Mouse (Mus musculus): ENCODE data around the gene Arhgef10l. TPM values are rescaled to one million over a fixed set of nuclear protein-coding genes. Genes with fewer than 3 reads are reported as not detected.

Gene Arhgef10l
- total RNA-seq, 2 experiments from 2014 or later = 43.9 to 52.8 TPM

DNA sequence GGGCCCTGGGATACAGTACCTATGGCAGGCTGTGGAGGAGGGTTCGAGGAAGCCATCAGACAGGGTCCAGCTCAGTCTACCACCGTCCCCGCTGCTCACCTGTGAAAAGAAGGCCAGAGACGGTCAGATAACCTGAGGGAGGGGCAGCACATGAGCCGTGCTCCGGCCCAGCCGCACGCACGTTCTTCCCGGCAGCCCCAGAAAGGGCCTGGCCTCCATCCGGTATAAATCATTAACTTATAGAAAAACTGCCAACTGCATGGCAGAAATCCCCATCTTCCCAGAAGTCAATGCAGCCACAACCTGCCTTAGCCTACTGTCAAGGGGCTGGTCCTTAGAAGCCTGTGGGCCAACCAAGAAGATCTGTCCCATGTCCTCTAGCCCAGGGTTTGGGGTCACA lies 48.9 kb downstream of the Arhgef10l start:
- Histone ChIP-seq H3K4me3 (no peak overlapping the region), H3K27ac (no peak overlapping the region; the same call in 1 of the 2 replicates)
- DNase-seq (ENCODE audit: low spot score in 2 of 2) = no peak
- no peak for TF ChIP-seq CTCF (conservative IDR thresholded peaks at IDR 0.05)

DNA sequence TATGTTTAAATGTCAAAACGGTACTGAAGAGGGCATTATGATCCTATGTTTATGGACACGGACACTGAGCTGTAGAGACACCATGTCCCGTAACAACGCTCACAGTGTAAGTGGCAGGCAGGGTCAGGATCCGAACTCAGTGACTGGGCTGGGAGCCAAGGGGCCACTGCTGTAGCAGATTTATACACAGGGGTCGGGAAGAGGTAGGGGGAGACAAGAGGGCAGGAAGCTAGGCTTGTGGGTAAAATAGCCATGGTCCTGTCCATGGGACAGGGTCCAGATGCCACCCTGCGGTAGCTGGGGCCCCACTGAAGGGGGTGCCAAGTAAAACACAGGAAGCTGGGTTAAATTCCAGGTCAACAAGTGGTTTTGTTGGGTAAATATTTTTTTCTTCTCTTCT lies 49.6 kb downstream of the Arhgef10l start:
- H3K27ac ChIP-seq = no peak overlapping the region
- DNase-seq (ENCODE audit: low spot score in 2 of 2) = no peak
- H3K4me3 ChIP-seq = no peak overlapping the region
- no peak for TF ChIP-seq CTCF (conservative IDR thresholded peaks at IDR 0.05)

GRCm38 (mm10) chr4:140615771-140616170 lies 50.0 kb downstream of the Arhgef10l start:
- Histone ChIP-seq H3K4me3 (no peak overlapping the region), H3K27ac (no peak overlapping the region)
- DNase-seq (ENCODE audit: low spot score in 2 of 2) = no peak
- TF ChIP-seq CTCF (conservative IDR thresholded peaks at IDR 0.05) = no peak

- no peak for TF ChIP-seq CTCF (conservative IDR thresholded peaks at IDR 0.05)
- no peak overlapping the region for H3K27ac ChIP-seq
- H3K4me3 ChIP-seq = no peak overlapping the region
- no peak for DNase-seq (ENCODE audit: low spot score in 2 of 2)
Observed at GRCm38 (mm10) chr4:140614553-140614952, 51.3 kb downstream of the Arhgef10l start.

GRCm38 (mm10) chr4:140614145-140614544 lies 51.7 kb downstream of the Arhgef10l start:
- no peak overlapping the region for H3K27ac ChIP-seq
- no peak overlapping the region for H3K4me3 ChIP-seq
- TF ChIP-seq CTCF (conservative IDR thresholded peaks at IDR 0.05) = no peak
- no peak for DNase-seq (ENCODE audit: low spot score in 2 of 2)

DNA sequence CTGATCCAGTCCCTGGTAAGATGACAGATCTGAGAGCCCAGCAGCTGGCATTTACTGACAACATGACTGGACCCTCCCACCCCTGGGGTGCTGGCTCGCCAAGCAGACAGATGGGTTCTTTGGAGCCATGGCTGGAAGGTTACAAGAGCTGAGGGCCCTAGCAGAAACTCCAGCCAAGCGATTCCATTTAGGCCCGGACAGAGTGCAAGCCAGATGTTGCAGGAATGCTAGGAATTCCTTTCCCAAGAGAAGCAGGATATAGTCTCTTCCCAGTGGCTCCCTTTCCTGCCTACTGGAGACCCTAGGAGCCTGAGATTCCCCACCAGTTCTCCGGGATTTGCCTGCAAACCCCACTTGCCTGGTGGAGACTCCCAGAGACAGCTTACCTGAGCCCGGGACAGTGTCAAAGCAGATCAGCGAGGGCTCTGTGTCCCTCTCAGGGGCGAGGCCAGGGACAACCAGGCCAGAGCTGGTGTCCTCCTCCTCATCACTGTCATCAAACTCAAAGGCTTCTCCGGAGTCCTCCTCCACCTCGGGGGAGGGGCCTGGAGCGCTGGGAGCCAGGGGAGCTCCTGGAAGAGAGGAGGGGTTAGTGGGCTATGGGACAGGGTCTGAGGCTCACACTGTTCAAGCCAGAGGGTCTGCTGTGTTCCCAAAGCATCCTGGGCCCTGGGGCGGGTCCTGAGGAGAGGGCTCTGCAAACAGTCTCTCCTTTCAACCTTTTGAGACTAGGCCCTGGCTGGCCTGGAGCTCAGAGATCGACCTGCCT lies 54.8 kb downstream of the Arhgef10l start:
- TF ChIP-seq CTCF (conservative IDR thresholded peaks at IDR 0.05) = no peak
- DNase-seq (ENCODE audit: low spot score in 2 of 2) = no peak
- H3K27ac ChIP-seq = no peak overlapping the region
- no peak overlapping the region for H3K4me3 ChIP-seq

DNA sequence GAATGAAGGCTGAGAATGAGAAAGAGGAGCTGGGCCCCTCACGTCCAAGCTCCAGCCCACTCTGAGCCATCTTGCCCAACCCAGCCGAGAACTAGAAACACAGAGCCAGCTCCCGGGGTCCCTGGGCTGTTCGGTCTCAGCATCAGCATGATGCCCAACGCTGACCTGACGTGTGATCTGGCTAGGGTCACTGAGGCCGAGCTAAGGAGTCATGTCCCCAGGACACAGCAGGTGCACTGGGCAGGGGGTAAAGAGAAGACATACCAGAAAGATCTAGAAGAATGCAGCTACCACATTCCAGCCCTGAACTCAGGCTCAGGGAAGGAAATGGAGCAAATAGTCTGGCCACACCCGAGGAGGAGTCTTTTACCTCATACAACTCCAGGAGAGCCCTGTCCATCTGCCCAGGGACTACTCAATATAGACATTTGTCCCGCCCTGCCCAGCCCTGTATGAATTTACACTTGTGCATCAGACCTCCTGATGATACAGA lies 57.5 kb downstream of the Arhgef10l start:
- Histone ChIP-seq H3K27ac (no peak overlapping the region), H3K4me3 (no peak overlapping the region)
- DNase-seq (ENCODE audit: low spot score in 2 of 2) = no peak
- no peak for TF ChIP-seq CTCF (conservative IDR thresholded peaks at IDR 0.05)

DNA sequence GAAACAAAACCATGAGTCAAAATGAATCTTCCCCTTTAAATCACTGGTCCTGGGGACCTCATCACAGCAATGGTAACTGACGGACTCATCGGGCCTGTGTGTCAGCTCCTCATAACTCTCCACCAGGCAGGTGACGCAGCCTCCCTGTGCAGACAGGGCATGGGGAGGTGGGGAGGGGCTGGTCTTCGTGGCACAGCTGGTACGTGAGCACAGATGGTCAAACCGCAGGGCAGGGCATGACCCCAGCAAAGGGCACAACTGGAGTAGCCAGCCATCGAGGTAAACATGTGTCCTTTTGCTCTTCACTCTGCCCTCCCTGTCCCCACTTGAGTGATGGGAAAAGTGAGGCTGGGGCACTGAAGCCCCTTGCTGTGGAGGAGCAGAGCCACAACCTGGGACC lies 59.0 kb downstream of the Arhgef10l start:
- no peak overlapping the region for H3K27ac ChIP-seq
- no peak overlapping the region for H3K4me3 ChIP-seq
- no peak for TF ChIP-seq CTCF (conservative IDR thresholded peaks at IDR 0.05)
- DNase-seq (ENCODE audit: low spot score in 2 of 2) = no peak

- Histone ChIP-seq H3K27ac (no peak overlapping the region), H3K4me3 (no peak overlapping the region)
- TF ChIP-seq CTCF (conservative IDR thresholded peaks at IDR 0.05) = no peak
- no peak for DNase-seq (ENCODE audit: low spot score in 2 of 2)
Observed at GRCm38 (mm10) chr4:140606197-140606596, 59.6 kb downstream of the Arhgef10l start.

DNA sequence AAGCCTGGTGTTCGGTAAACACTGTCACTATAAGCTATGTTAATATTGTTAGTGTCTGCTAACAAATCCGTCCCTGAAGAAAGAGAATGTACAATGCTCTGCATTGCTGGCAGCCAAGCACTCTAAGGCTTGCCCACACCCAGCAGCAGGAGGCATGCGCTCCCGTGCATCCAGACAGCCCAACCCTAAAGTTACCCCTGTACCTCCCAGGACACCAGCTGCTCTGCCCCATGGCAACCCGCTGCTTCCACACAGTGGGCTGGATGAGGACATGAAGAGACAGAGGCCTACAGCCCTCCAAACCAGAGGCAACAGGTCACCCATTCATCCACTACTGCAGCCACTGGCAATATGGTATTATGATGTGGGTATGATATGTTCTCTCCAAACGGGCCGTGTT lies 60.0 kb downstream of the Arhgef10l start:
- no peak overlapping the region for H3K4me3 ChIP-seq
- TF ChIP-seq CTCF (conservative IDR thresholded peaks at IDR 0.05) = no peak
- no peak for DNase-seq (ENCODE audit: low spot score in 2 of 2)
- no peak overlapping the region for H3K27ac ChIP-seq

DNA sequence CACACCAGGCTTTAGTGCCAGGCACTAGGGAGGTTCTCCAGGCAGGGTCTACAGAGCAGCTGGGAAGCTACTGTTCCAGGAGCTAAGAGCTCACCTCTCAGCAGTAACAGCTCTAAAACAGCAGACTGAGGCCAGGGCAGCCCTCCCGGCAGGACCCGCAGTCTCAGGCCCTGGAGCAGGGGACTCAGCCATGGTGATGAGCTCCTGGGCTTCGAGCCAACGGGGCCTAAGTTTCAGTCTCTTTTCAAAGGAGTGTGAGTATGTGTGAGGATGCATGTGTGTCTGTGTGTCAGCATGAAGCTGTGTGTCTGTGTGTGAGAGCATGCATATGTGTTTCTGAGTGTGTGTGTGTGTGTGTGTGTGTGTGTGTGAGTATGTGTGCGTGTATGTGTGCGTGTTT lies 60.6 kb downstream of the Arhgef10l start:
- no peak overlapping the region for H3K27ac ChIP-seq
- H3K4me3 ChIP-seq = no peak overlapping the region
- DNase-seq (ENCODE audit: low spot score in 2 of 2) = no peak
- TF ChIP-seq CTCF (conservative IDR thresholded peaks at IDR 0.05) = no peak

DNA sequence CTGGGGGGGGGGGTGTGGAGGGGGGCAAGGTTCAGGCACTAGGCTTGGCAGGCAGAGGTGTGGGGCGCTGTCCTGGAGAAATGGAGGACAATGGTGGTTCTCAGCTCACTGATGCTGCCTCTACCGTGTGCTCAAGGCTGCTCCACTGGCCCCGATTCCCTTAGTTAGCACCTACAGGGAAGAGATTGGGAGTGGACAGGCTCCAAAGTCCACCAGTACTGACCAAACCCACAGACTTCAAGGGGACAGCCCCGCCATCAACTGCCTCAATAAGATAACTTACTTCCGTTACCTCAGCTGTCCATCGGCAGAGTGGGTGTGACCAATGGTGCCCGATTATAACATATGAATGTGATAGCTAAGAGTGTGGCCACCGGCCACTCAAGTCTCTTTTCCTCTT lies 61.3 kb downstream of the Arhgef10l start:
- H3K27ac ChIP-seq = no peak overlapping the region
- H3K4me3 ChIP-seq = no peak overlapping the region
- TF ChIP-seq CTCF (conservative IDR thresholded peaks at IDR 0.05) = no peak
- DNase-seq (ENCODE audit: low spot score in 2 of 2) = no peak

- H3K27ac ChIP-seq = no peak overlapping the region
- DNase-seq (ENCODE audit: low spot score in 2 of 2) = no peak
- no peak overlapping the region for H3K4me3 ChIP-seq
- no peak for TF ChIP-seq CTCF (conservative IDR thresholded peaks at IDR 0.05)
Observed at GRCm38 (mm10) chr4:140602022-140602421, 63.8 kb downstream of the Arhgef10l start.

- Histone ChIP-seq H3K4me3 (no peak overlapping the region), H3K27ac (no peak overlapping the region)
- no peak for TF ChIP-seq CTCF (conservative IDR thresholded peaks at IDR 0.05)
- DNase-seq (ENCODE audit: low spot score in 2 of 2) = no peak
Observed at GRCm38 (mm10) chr4:140601153-140601552, 64.7 kb downstream of the Arhgef10l start.
